Mouse (Mus musculus) cerebellum, adult 9-11 months (tissue): ENCODE measurements around the gene Gm13078.

Experiments used
- DNase-seq: peaks from one replicate; pipeline ENCODE4 v3.0.0; 2022

The Gm13078 gene

DNA sequence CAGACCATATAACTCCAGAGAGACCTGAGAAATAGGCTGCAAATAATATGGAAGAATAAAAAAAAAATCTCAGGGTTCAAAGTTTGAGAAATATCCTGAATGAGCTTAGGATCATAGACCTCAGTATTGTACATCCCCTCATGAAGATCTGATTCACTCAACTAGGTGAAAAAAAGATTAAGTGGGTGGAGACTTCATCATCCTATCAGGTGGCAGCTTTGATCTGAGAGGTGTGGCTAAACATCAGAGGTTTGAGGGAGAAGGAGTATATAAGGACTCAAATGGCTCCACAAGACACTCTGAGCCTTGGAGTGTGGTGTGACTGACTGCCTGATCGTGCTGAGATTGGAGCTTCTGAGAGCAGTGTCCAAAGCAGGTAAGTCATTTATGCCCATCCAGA, at the start of gene Gm13078:
TSS of gene Gm13078 (plus strand) at position 301 of the 400 bp plus-strand sequence.
- no peak for DNase-seq

DNA sequence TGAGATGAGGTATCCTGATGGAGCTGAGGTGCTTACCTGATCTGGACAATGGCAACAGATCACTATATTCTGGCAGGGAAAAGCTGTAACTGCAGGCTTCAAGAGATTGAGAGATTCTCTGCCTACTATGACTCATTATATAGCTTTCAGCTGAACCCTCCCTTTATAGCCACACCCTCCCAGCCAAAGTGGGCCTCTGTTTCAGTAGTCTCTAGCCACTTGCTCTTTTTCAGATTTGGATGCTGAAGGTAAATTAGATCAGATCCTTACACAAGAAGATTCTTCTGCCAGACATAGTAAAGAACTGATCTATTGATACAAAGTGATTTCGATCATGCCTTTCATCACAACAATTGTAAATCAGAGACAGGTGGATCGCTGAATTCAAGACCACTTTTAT, 16.6 kb upstream of the Gm13078 start, which contains the start of gene Gm13089:
TSS of gene Gm13089 (minus strand) at position 101 of the 400 bp plus-strand sequence.
- DNase-seq = no peak
